ENCODE assay signal across 8 mouse cellular contexts in genomic region chr7:127346676-127347075, GRCm38 (mm10). TPM values are rescaled to one million over a fixed set of nuclear protein-coding genes. Genes with fewer than 3 reads are reported as not detected.
DNase-seq lines count a peak whose midpoint lies in the region; ATAC-seq and TF ChIP-seq lines count a peak whose summit lies in the region.

No protein-coding gene starts in this region.

- no peaks in the 10 kb centered on the region for H3K9me3 ChIP-seq in forebrain, embryonic 15.5 days
- no peaks in the 10 kb centered on the region for H3K9me3 ChIP-seq in kidney, postnatal 0 days (replicated peaks; ENCODE audit: low read length)

- H3K36me3 ChIP-seq in forebrain, embryonic 15.5 days, result no peaks in the 10 kb centered on the region; the same call in 1 of the 2 replicates
- H3K36me3 ChIP-seq in kidney, postnatal 0 days (ENCODE audit: insufficient read depth, low read length), result 0 out of 2 replicates have a peak, but pooled peaks cover 7% of the 10 kb centered on the region

- no peak for ATAC-seq in forebrain, embryonic 15.5 days (replicated peaks)
- ATAC-seq in kidney, postnatal 0 days (replicated peaks; ENCODE audit: low FRiP score, low read depth), result no peak

- no peak for TF ChIP-seq CTCF in kidney, postnatal 0 days (IDR thresholded peaks at IDR 0.05; ENCODE audit: low read depth)

- no peak overlapping the region for H3K27ac ChIP-seq in forebrain, embryonic 15.5 days (replicated peaks)
- H3K27ac ChIP-seq in kidney, postnatal 0 days, result peak overlapping the region; percentile 98

- H3K27me3 ChIP-seq in forebrain, embryonic 15.5 days, result no peaks in the 10 kb centered on the region
- H3K27me3 ChIP-seq in kidney, postnatal 0 days (ENCODE audit: insufficient read depth, low read length), result no peaks in the 10 kb centered on the region

- peak overlapping the region; percentile 94 for H3K4me3 ChIP-seq in forebrain, embryonic 15.5 days
- H3K4me3 ChIP-seq in kidney, postnatal 0 days (replicated peaks; ENCODE audit: low read depth, low read length), result peak overlapping the region; percentile 86; the same call in 1 of the 2 replicates

- WGBS in forebrain, embryonic 15.5 days, result 9% methylated on average over 8 of the region's 8 CpGs
- WGBS in kidney, postnatal 0 days, result 18% methylated on average over 8 of the region's 8 CpGs

- DNase-seq in heart, adult 11 months, result peak; percentile 93
- DNase-seq in heart, postnatal 4 days, result no peak
- DNase-seq in kidney, postnatal 0 days (ENCODE audit: low spot score), result peak; percentile 37
- DNase-seq in lung, postnatal 25 days (ENCODE audit: low spot score), result peak; percentile 81
- no peak for DNase-seq in thymus, adult 18-20 months
- DNase-seq in adrenal gland, adult 2 months, result no peak
- no peak for DNase-seq in MN1 (ENCODE audit: low spot score)

- H3K4me2 ChIP-seq in forebrain, embryonic 15.5 days (replicated peaks), result peak overlapping the region; percentile 83
- H3K4me2 ChIP-seq in kidney, postnatal 0 days (ENCODE audit: low read length), result peak overlapping the region; percentile 87

- H3K9ac ChIP-seq in forebrain, embryonic 15.5 days (replicated peaks), result peak overlapping the region; percentile 72; the same call in 1 of the 2 replicates
- H3K9ac ChIP-seq in kidney, postnatal 0 days (ENCODE audit: low read depth, low read length), result peak overlapping the region; percentile 86; the same call in 1 of the 2 replicates

- peaks cover 19% of the 10 kb centered on the region for H3K4me1 ChIP-seq in forebrain, embryonic 15.5 days
- H3K4me1 ChIP-seq in kidney, postnatal 0 days (replicated peaks; ENCODE audit: insufficient read depth, low read length), result peaks cover 9% of the 10 kb centered on the region

RNA-seq across cellular contexts. Expression of gene Zfp768, which starts 1.3 kb away (rescaled TPM):
- total RNA-seq in heart, postnatal 4 days (2021), result 10 to 100 TPM; 36.1 to 41.4 TPM
- polyA plus RNA-seq in forebrain, embryonic 15.5 days (2015; fragmentation: Nextera tagmentation; extraction: Ambion mirVana), result 12.1 and 12.7 TPM in 2 replicates
- polyA plus RNA-seq in kidney, postnatal 0 days (2015; fragmentation: Nextera tagmentation; extraction: Ambion mirVana), result 21.2 and 22.2 TPM in 2 replicates
- total RNA-seq in adrenal gland, adult 2 months (2021), result 10 to 100 TPM; 30.5 to 32.3 TPM
- polyA plus RNA-seq in adrenal gland, adult 2 months (2012; rRNA removed), result 52.5 and 54.2 TPM in 2 replicates

RNA-seq across cellular contexts. Expression of gene Zfp747, which starts 29.2 kb away (rescaled TPM):
- 1 to 10 TPM; 5.8 to 5.9 TPM for total RNA-seq in heart, postnatal 4 days (2021)
- 7.6 and 8.9 TPM in 2 replicates for polyA plus RNA-seq in forebrain, embryonic 15.5 days (2015; fragmentation: Nextera tagmentation; extraction: Ambion mirVana)
- polyA plus RNA-seq in kidney, postnatal 0 days (2015; fragmentation: Nextera tagmentation; extraction: Ambion mirVana), result 5.5 and 6.8 TPM in 2 replicates
- 10 to 100 TPM in 1 of 2 experiments, 1 to 10 TPM in 1; 8.0 to 11.2 TPM for total RNA-seq in adrenal gland, adult 2 months (2021)
- polyA plus RNA-seq in adrenal gland, adult 2 months (2012; rRNA removed), result 4.4 and 6.7 TPM in 2 replicates

RNA-seq across cellular contexts. Expression of gene 9130019O22Rik, which starts 40.3 kb away (rescaled TPM):
- 1 to 10 TPM; 2.6 to 3.2 TPM for total RNA-seq in heart, postnatal 4 days (2021)
- 4.8 and 5.5 TPM in 2 replicates for polyA plus RNA-seq in forebrain, embryonic 15.5 days (2015; fragmentation: Nextera tagmentation; extraction: Ambion mirVana)
- 4.8 and 5.6 TPM in 2 replicates for polyA plus RNA-seq in kidney, postnatal 0 days (2015; fragmentation: Nextera tagmentation; extraction: Ambion mirVana)
- total RNA-seq in adrenal gland, adult 2 months (2021), result 1 to 10 TPM; 4.4 to 6.3 TPM
- 2.5 and 3.3 TPM in 2 replicates for polyA plus RNA-seq in adrenal gland, adult 2 months (2012; rRNA removed)

RNA-seq across cellular contexts. Expression of gene E430018J23Rik, which starts 46.8 kb away (rescaled TPM):
- total RNA-seq in heart, postnatal 4 days (2021), result 1 to 10 TPM; 4.0 to 4.8 TPM
- 5.4 and 5.9 TPM in 2 replicates for polyA plus RNA-seq in forebrain, embryonic 15.5 days (2015; fragmentation: Nextera tagmentation; extraction: Ambion mirVana)
- 6.5 and 7.4 TPM in 2 replicates for polyA plus RNA-seq in kidney, postnatal 0 days (2015; fragmentation: Nextera tagmentation; extraction: Ambion mirVana)
- total RNA-seq in adrenal gland, adult 2 months (2021), result 10 to 100 TPM in 1 of 2 experiments, 1 to 10 TPM in 1; 7.1 to 10.3 TPM
- 8.9 and 10.0 TPM in 2 replicates for polyA plus RNA-seq in adrenal gland, adult 2 months (2012; rRNA removed)

RNA-seq across cellular contexts. Expression of gene Itgal, which starts 50.6 kb away (rescaled TPM):
- total RNA-seq in heart, postnatal 4 days (2021), result 1 to 10 TPM; 2.3 TPM
- polyA plus RNA-seq in forebrain, embryonic 15.5 days (2015; fragmentation: Nextera tagmentation; extraction: Ambion mirVana), result 0.22 and 0.28 TPM in 2 replicates
- polyA plus RNA-seq in kidney, postnatal 0 days (2015; fragmentation: Nextera tagmentation; extraction: Ambion mirVana), result 0.93 and 1.1 TPM in 2 replicates
- total RNA-seq in adrenal gland, adult 2 months (2021), result 1 to 10 TPM; 1.7 to 2.4 TPM
- 1.6 and 1.7 TPM in 2 replicates for polyA plus RNA-seq in adrenal gland, adult 2 months (2012; rRNA removed)

Comparison
In these comparisons a context has a peak if more than half of its experiments do, and no peak if none do; other contexts are left out.
1. DNase-seq: peak in heart, adult 11 months (single experiment), kidney, postnatal 0 days (single experiment) and lung, postnatal 25 days (single experiment); none in heart, postnatal 4 days (single experiment), thymus, adult 18-20 months (0 of 2), adrenal gland, adult 2 months (single experiment) and MN1 (single experiment).